Mouse (Mus musculus) spleen, postnatal 4 days (tissue): ENCODE measurements around the gene 4930447C04Rik.
A peak's percentile ranks its signal among the peaks of the same experiment; 100 is the strongest.

Source experiments
- DNase-seq, 2 experiments: peaks; one replicate each; pipeline ENCODE4 v3.0.0; 2022; ENCODE audit warnings: low spot score in 2 of 2

Gene 4930447C04Rik

GRCm38 (mm10) chr12:72943574-72944110, 3.1 kb upstream of the 4930447C04Rik start:
- DNase-seq: no peak

- DNase-seq: no peak
These were observed 1.6 kb upstream of the 4930447C04Rik start for GRCm38 (mm10) chr12:72942171-72942570.

GRCm38 (mm10) chr12:72941398-72942051, 951 bp upstream of the 4930447C04Rik start:
- DNase-seq: no peak

GRCm38 (mm10) chr12:72940822-72941397, 336 bp upstream of the 4930447C04Rik start:
- no peak for DNase-seq

- no peak for DNase-seq
These were observed 958 bp downstream of the 4930447C04Rik start, which contains the start of gene Six6 for GRCm38 (mm10) chr12:72939616-72940015. Six6 (plus strand) TSS chr12:72939892.

GRCm38 (mm10) chr12:72938600-72939490, 1.7 kb downstream of the 4930447C04Rik start:
- DNase-seq: no peak

- DNase-seq: no peak
These were observed 2.4 kb downstream of the 4930447C04Rik start for GRCm38 (mm10) chr12:72938176-72938575.

- no peak for DNase-seq
These were observed 2.9 kb downstream of the 4930447C04Rik start for GRCm38 (mm10) chr12:72937537-72938120.

GRCm38 (mm10) chr12:72936751-72937150, 3.8 kb downstream of the 4930447C04Rik start:
- DNase-seq: no peak

GRCm38 (mm10) chr12:72917159-72917993, 23.2 kb downstream of the 4930447C04Rik start:
- no peak for DNase-seq

- no peak for DNase-seq
These were observed 86.1 kb downstream of the 4930447C04Rik start for GRCm38 (mm10) chr12:72854377-72855032.

GRCm38 (mm10) chr12:72853406-72854076, 87.0 kb downstream of the 4930447C04Rik start:
- no peak for DNase-seq

GRCm38 (mm10) chr12:72852264-72852663, 88.3 kb downstream of the 4930447C04Rik start:
- DNase-seq: no peak

GRCm38 (mm10) chr12:72850146-72850545, 90.4 kb downstream of the 4930447C04Rik start:
- no peak for DNase-seq

- no peak for DNase-seq
These were observed 92.8 kb downstream of the 4930447C04Rik start for GRCm38 (mm10) chr12:72847725-72848124.

GRCm38 (mm10) chr12:72845946-72846345, 94.6 kb downstream of the 4930447C04Rik start:
- no peak for DNase-seq

- peak; percentile 60 to 73 for DNase-seq
These were observed 96.5 kb downstream of the 4930447C04Rik start for GRCm38 (mm10) chr12:72843973-72844620.

- DNase-seq: no peak
These were observed 97.0 kb downstream of the 4930447C04Rik start for GRCm38 (mm10) chr12:72843555-72843954.

- DNase-seq: no peak
These were observed 97.4 kb downstream of the 4930447C04Rik start for GRCm38 (mm10) chr12:72843135-72843534.
